Mouse (Mus musculus) megakaryocyte, embryonic 14.5 days (primary cell): ENCODE results near the gene Insrr.

Source experiments
- FLI1 ChIP-seq: IDR thresholded peaks from 2 replicates; pipeline ENCODE4 v1.6.1; 2012; ENCODE audit warnings: low read length, inconsistent platforms, mixed read lengths
- GATA1 ChIP-seq: IDR thresholded peaks from 3 replicates; pipeline ENCODE4 v1.6.1; 2012; ENCODE audit warnings: mixed read lengths, low read length, inconsistent platforms, borderline replicate concordance

- TF ChIP-seq GATA1 = no peak
- TF ChIP-seq FLI1 = no peak
Measured at GRCm38 (mm10) chr3:87752567-87752966, 44.2 kb upstream of the Insrr start.
